Mouse (Mus musculus) intestine, embryonic 16.5 days (tissue): ENCODE results near the gene Exosc7. TPM values are rescaled to one million over a fixed set of nuclear protein-coding genes. Genes with fewer than 3 reads are reported as not detected.

Source experiments
- ATAC-seq: fragments of 200-750 bp; cut with Nextera tagmentation; 2 replicates; pipeline ENCODE4 v1.8.0; 2017; ENCODE audit warnings: moderate TSS enrichment, moderate library complexity
- H3K27ac ChIP-seq: fragments of 300-500 bp; sonication (generic); 2 replicates; pipeline ENCODE4 v1.5.1; 2014; ENCODE audit warnings: mild to moderate bottlenecking, low read length
- H3K27me3 ChIP-seq: fragments of 300-500 bp; sonication (generic); replicated peaks from 2 replicates; pipeline ENCODE4 v1.6.1; 2014; ENCODE audit warnings: low read length, control low read depth, mixed read lengths; ENCODE audit not compliant: control insufficient read depth, insufficient read depth
- H3K36me3 ChIP-seq: fragments of 300-500 bp; sonication (generic); 2 replicates; pipeline ENCODE4 v1.6.1; 2014; ENCODE audit warnings: low read length, control low read depth; ENCODE audit not compliant: control insufficient read depth, insufficient read depth
- H3K4me1 ChIP-seq: fragments of 300-500 bp; sonication (generic); 2 replicates; pipeline ENCODE4 v1.6.1; 2014; ENCODE audit warnings: low read length, control low read depth, mixed read lengths; ENCODE audit not compliant: control insufficient read depth, insufficient read depth
- H3K4me2 ChIP-seq: fragments of 300-500 bp; sonication (generic); 2 replicates; pipeline ENCODE4 v1.6.1; 2014; ENCODE audit warnings: low read depth, low read length, control low read depth
- H3K4me3 ChIP-seq: fragments of 300-500 bp; sonication (generic); 2 replicates; pipeline ENCODE4 v1.5.1; 2014; ENCODE audit warnings: mild to moderate bottlenecking, low read length
- H3K9ac ChIP-seq: fragments of 300-500 bp; sonication (generic); 2 replicates; pipeline ENCODE4 v1.6.1; 2014; ENCODE audit warnings: low read depth, low read length
- H3K9me3 ChIP-seq: fragments of 300-500 bp; sonication (generic); 2 replicates; pipeline ENCODE4 v1.6.1; 2016; ENCODE audit warnings: low read length, control low read depth; ENCODE audit not compliant: control insufficient read depth
- WGBS: fragments of 180-500 bp; shearing (Covaris S2); extraction: QIAGEN DNeasy Blood & Tissue Kit; methylation state at CpG from one replicate; pipeline ENCODE4 v1.1.7; 2014; 5-methylcytosine and 5-hydroxymethylcytosine counted together
- polyA plus RNA-seq: library from polyadenylated mRNA; unstranded; fragments of >200 nt; fragmentation: Nextera tagmentation; extraction: Ambion mirVana; gene quantifications from 2 replicates; pipeline ENCODE4 v1.2.1, GENCODE M21; 2015

Exosc7 gene
- polyA plus RNA-seq, 1 experiment from 2014 or later, result 146 TPM

- Histone ChIP-seq H3K9me3 (no peaks in the 10 kb centered on the region), H3K4me2 (no peak overlapping the region), H3K9ac (no peak overlapping the region), H3K4me1 (peaks cover 6% of the 10 kb centered on the region; the same call in 1 of the 2 replicates), H3K36me3 (no peaks in the 10 kb centered on the region), H3K4me3 (no peak overlapping the region), H3K27me3 (no peaks in the 10 kb centered on the region), H3K27ac (no peak overlapping the region)
- 48% methylated on average over 3 of the region's 3 CpGs for WGBS
- ATAC-seq, result peak; percentile 55
These were observed 39.0 kb downstream of the Exosc7 start for GRCm38 (mm10) chr9:123152026-123152425.

- no peak overlapping the region for H3K4me3 ChIP-seq
- WGBS, result 96% methylated on average over 2 of the region's 2 CpGs
These were observed 40.1 kb downstream of the Exosc7 start for GRCm38 (mm10) chr9:123153121-123153520.

GRCm38 (mm10) chr9:123156910-123157361, 43.9 kb downstream of the Exosc7 start:
- H3K9me3 ChIP-seq, result no peaks in the 10 kb centered on the region
- peak; percentile 61 for ATAC-seq
- no peaks in the 10 kb centered on the region for H3K36me3 ChIP-seq
- H3K9ac ChIP-seq, result peak overlapping the region; percentile 40; the same call in 1 of the 2 replicates
- peak overlapping the region; percentile 33; the same call in 1 of the 2 replicates for H3K4me2 ChIP-seq
- no peaks in the 10 kb centered on the region for H3K27me3 ChIP-seq
- H3K4me1 ChIP-seq, result peaks cover 7% of the 10 kb centered on the region; the same call in 1 of the 2 replicates
- 28% methylated on average over 30 of the region's 30 CpGs for WGBS
- H3K4me3 ChIP-seq, result peak overlapping the region; percentile 18
- H3K27ac ChIP-seq, result no peak overlapping the region

More at GRCm38 (mm10) chr9:123153121-123153520, 40.1 kb downstream of the Exosc7 start:
- no peak overlapping the region for H3K27ac ChIP-seq
- H3K36me3 ChIP-seq, result no peaks in the 10 kb centered on the region
- H3K27me3 ChIP-seq, result no peaks in the 10 kb centered on the region
- no peak overlapping the region for H3K4me2 ChIP-seq
- no peaks in the 10 kb centered on the region for H3K9me3 ChIP-seq
- H3K9ac ChIP-seq, result no peak overlapping the region
- no peak for ATAC-seq
- H3K4me1 ChIP-seq, result peaks cover 7% of the 10 kb centered on the region; the same call in 1 of the 2 replicates

DNA sequence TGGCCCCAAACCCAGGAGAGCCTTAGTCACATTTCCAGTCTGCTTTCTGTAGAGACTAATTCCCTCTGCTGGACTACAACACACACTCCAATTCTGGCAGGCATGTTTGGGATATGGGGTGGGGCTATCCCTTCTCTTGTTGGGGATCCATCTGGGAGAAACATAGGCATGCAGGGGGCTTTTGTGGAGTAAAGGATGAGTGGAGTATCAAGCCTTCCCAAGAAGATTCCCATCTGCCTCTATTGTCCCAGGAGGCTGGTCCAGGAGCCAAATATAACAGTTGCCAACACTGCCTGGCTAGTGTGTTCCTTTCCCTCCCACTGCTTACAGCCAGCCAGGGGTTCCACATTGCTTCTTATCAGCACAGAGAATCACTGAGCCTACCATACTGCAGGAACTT, 44.7 kb downstream of the Exosc7 start:
- 0 out of 2 replicates have a peak, but pooled peaks have one; percentile 17 for ATAC-seq

GRCm38 (mm10) chr9:123158125-123158836, 45.3 kb downstream of the Exosc7 start:
- Histone ChIP-seq H3K27me3 (no peaks in the 10 kb centered on the region), H3K4me2 (no peak overlapping the region), H3K36me3 (no peaks in the 10 kb centered on the region), H3K4me1 (0 out of 2 replicates have a peak, but pooled peaks cover 5% of the 10 kb centered on the region), H3K9ac (no peak overlapping the region), H3K4me3 (no peak overlapping the region), H3K9me3 (no peaks in the 10 kb centered on the region), H3K27ac (no peak overlapping the region)
- no peak for ATAC-seq
- WGBS, result 55% methylated on average over 8 of the region's 8 CpGs

More for the DNA sequence above, 44.7 kb downstream of the Exosc7 start:
- Histone ChIP-seq H3K4me3 (no peak overlapping the region), H3K36me3 (no peaks in the 10 kb centered on the region), H3K9ac (no peak overlapping the region), H3K27me3 (no peaks in the 10 kb centered on the region), H3K27ac (no peak overlapping the region), H3K4me1 (0 out of 2 replicates have a peak, but pooled peaks cover 5% of the 10 kb centered on the region), H3K4me2 (no peak overlapping the region), H3K9me3 (no peaks in the 10 kb centered on the region)

- ATAC-seq, result no peak
- H3K9me3 ChIP-seq, result no peaks in the 10 kb centered on the region
- H3K27ac ChIP-seq, result no peak overlapping the region
- 60% methylated on average over 7 of the region's 7 CpGs for WGBS
- H3K9ac ChIP-seq, result no peak overlapping the region
- H3K27me3 ChIP-seq, result no peaks in the 10 kb centered on the region
- no peaks in the 10 kb centered on the region for H3K36me3 ChIP-seq
- no peak overlapping the region for H3K4me2 ChIP-seq
- no peak overlapping the region for H3K4me3 ChIP-seq
- 0 out of 2 replicates have a peak, but pooled peaks cover 5% of the 10 kb centered on the region for H3K4me1 ChIP-seq
These were observed 46.3 kb downstream of the Exosc7 start for GRCm38 (mm10) chr9:123159330-123159729.

- H3K9ac ChIP-seq, result no peak overlapping the region
- no peak for ATAC-seq
- no peaks in the 10 kb centered on the region for H3K9me3 ChIP-seq
- no peak overlapping the region for H3K4me3 ChIP-seq
- WGBS, result 59% methylated on average over 2 of the region's 2 CpGs
- no peaks in the 10 kb centered on the region for H3K27me3 ChIP-seq
- 0 out of 2 replicates have a peak, but pooled peaks cover 3% of the 10 kb centered on the region for H3K4me1 ChIP-seq
- H3K4me2 ChIP-seq, result no peak overlapping the region
- H3K36me3 ChIP-seq, result no peaks in the 10 kb centered on the region
- H3K27ac ChIP-seq, result no peak overlapping the region
These were observed 48.8 kb downstream of the Exosc7 start for GRCm38 (mm10) chr9:123161792-123162191.

DNA sequence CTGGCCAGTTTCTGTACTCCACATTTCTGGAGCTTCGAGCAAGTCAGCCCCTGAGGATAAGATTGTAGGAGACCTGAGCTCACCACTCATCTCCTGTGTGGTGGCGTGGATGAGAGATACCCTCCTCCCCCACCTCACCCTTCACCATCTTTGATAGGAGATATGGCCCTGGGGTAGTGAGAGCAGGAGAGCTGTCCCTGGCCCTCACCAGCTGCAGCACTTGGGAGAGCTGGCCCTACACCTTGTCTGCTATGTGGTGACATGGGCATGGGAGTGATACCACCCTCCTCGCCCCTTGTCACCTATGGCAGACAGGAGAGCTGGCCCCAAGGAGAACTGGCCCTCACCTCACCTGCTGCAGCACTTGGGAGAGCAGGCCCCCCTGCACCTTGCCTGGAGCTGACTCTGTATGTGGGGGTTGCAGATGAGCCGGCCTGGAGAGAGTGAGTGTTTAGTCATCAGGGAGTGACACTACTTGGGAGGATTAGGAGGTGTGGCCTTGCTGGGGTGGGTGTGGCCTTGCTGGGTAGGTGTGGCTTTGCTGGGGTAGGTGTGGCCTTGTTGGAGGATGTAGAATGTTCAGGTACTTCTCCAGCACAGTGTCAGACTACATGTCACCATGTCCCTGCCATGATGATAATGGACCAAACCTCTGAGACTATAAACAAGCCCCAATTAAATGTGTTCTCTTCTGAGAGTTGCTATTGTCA, 50.1 kb downstream of the Exosc7 start:
- Histone ChIP-seq H3K9ac (no peak overlapping the region), H3K4me2 (no peak overlapping the region), H3K4me3 (no peak overlapping the region), H3K36me3 (no peaks in the 10 kb centered on the region), H3K4me1 (no peaks in the 10 kb centered on the region), H3K27me3 (no peaks in the 10 kb centered on the region), H3K27ac (no peak overlapping the region), H3K9me3 (no peaks in the 10 kb centered on the region)
- ATAC-seq, result no peak
- WGBS, result 83% methylated on average over 4 of the region's 4 CpGs

DNA sequence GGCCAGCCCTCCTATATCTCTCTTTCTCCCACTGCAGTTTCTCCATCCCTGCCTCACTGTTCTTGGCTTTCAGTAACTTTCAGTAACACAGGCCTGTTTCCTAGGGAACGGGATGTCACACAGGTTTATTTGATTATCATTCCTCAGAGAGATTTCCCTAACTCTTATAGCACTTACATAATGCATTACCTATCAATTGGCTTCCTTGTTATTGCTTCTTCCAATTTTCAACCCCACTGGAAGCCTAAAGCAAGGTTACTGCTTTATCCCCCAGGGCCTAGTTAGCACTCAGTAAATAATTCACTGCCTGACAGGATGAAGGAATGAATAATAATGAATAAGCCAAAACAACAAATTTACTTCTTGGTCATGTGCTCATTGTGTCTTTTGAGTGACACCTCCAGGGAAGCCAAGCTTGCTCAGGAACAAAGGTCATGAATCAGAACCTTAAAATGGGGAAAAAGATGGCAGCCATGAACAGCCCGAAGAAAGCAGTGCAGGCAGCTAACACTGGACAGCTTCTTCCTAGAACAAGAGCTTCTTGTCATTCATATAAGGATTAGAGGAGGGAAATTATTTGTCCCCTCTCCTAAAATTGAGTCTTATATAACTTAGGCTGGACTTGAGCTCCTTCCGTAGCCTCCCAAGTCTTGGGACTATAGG, 52.9 kb downstream of the Exosc7 start:
- H3K4me3 ChIP-seq, result no peak overlapping the region
- no peak overlapping the region for H3K27ac ChIP-seq
- no peak overlapping the region for H3K4me2 ChIP-seq
- no peaks in the 10 kb centered on the region for H3K4me1 ChIP-seq
- no peak overlapping the region for H3K9ac ChIP-seq
- no peaks in the 10 kb centered on the region for H3K36me3 ChIP-seq
- H3K27me3 ChIP-seq, result no peaks in the 10 kb centered on the region
- no peaks in the 10 kb centered on the region for H3K9me3 ChIP-seq
- WGBS, result 91% methylated on average over 3 of the region's 3 CpGs
- ATAC-seq, result no peak
